Mouse (Mus musculus): ENCODE data around the gene Ankrd6. TPM values are rescaled to one million over a fixed set of nuclear protein-coding genes. Genes with fewer than 3 reads are reported as not detected.

Gene Ankrd6
- polyA plus RNA-seq, 1 experiment from 2014 or later, result 0.67 TPM

DNA sequence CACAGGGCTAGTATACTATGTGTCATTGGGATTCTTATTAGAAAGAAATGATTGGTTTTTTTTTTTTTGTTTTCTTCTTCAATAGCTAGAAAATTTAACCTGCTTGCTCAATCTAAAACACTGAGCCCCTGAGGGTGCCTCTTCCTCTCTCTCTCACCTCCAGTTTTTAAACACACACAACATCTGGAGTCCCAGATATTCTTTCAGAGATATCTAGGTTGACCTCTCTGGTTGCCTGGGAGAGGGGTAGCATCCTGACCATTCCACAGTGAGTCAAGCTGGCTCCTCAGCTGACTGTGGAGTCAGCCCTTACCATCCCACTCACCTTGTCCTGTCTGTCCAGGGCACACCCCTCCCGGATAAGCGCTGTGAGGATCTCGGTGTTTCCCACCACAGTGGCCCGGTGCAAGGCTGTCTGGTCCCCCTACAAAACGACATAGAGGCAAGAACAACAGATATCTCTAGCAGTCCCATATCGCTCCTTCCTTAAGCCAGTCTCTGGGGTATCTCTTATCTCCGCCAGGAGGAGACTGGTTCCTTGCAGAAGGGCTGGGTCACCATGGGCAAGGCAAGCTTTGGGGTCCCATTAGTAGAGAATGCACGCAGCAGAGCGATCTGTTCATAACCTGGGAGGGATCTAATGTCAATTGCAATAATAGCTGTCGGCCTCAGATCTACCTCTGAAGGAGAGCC, 122.1 kb downstream of the Ankrd6 start:
- Histone ChIP-seq H3K27ac (peak overlapping the region; percentile 40; the same call in 1 of the 2 replicates), H3K4me1 (replicated peaks) (peaks cover 54% of the 10 kb centered on the region), H3K4me2 (peak overlapping the region; percentile 47)

DNA sequence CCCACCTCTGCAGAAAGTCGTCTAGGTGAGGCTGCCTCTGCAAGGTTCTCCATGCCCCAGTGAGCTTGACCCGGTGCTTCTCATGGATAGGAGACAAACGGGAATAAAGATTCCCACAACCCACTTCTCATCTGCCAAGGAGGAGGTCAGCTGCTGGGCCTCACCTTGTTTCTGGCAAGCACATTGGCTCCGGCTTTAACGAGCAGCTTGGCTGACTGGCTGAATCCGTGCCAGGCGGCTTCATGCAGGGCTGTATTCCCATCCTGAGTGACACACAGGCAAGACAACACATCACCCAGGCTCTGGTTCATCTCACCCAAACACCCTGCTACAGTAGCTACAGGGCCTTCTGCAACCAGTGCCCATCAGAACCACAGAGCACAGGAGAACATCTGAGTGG, 123.7 kb downstream of the Ankrd6 start:
- Histone ChIP-seq H3K27me3 (no peaks in the 10 kb centered on the region), H3K4me2 (no peak overlapping the region), H3K36me3 (no peaks in the 10 kb centered on the region), H3K9me3 (replicated peaks) (no peaks in the 10 kb centered on the region), H3K4me1 (replicated peaks) (peaks cover 54% of the 10 kb centered on the region), H3K27ac (no peak overlapping the region), H3K9ac (no peak overlapping the region), H3K4me3 (replicated peaks) (no peak overlapping the region)
- WGBS (ENCODE audit: insufficient replicate concordance), result 73% methylated on average over 7 of the region's 7 CpGs
- DNase-seq (no peak), ATAC-seq (ENCODE audit: low read depth) (no peak)

More for the DNA sequence above, 122.1 kb downstream of the Ankrd6 start:
- 41% methylated on average over 10 of the region's 10 CpGs for whole genome bisulfite sequencing (ENCODE audit: insufficient replicate concordance)
- Histone ChIP-seq H3K9me3 (replicated peaks) (no peaks in the 10 kb centered on the region), H3K4me3 (replicated peaks) (0 out of 2 replicates have a peak overlapping the region, but pooled peaks have one; percentile 2), H3K36me3 (no peaks in the 10 kb centered on the region), H3K27me3 (no peaks in the 10 kb centered on the region), H3K9ac (no peak overlapping the region)
- ATAC-seq (ENCODE audit: low read depth) (peak; percentile 86), DNase-seq (peak; percentile 33)

DNA sequence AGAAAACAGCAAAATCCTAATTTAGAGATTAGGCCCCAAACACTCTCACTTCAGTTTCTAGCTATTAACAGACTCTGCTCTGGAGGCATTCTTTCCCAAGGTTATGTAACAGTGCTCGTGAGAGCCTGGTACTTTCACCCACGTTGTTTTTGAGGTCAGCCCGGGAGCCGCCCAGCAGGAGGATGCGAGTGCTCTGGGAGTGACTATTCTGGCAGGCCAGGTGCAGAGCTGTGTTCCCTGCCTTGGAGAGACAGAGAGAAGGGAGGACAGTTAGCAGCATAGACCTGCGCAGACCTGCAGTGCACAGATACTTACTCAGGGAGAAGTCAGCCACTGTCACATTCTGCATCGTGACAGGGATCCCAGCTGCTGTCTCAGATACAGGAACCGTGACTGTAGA, 126.4 kb downstream of the Ankrd6 start:
- no peak for ATAC-seq (ENCODE audit: low read depth)
- 53% methylated on average over 8 of the region's 8 CpGs for WGBS (ENCODE audit: insufficient replicate concordance)
- H3K4me1 ChIP-seq (replicated peaks), result peaks cover 48% of the 10 kb centered on the region

DNA sequence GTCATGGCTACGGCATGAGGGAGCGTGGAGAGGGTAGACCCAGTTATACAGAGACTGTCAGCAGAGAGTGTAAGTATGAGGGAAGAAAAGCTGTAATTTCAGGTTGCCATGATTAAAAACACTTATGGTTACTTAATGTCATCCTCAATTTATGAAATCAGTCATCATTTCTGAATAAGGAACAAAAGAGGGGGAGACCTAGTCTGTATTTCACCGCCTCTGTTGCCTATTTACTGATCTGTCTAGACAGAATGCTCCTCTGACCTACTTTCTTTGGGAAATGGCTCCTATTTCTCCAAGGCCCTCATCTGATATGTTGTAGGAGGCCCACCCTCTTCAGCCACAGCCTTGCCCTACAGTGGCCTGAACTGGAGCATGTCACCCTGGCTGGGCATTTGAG, 130.0 kb downstream of the Ankrd6 start:
- 82% methylated on average over 3 of the region's 3 CpGs for WGBS (ENCODE audit: insufficient replicate concordance)
- H3K27ac ChIP-seq, result no peak overlapping the region
- H3K9ac ChIP-seq, result no peak overlapping the region
- H3K27me3 ChIP-seq, result no peaks in the 10 kb centered on the region
- no peaks in the 10 kb centered on the region for H3K36me3 ChIP-seq
- no peak overlapping the region for H3K4me2 ChIP-seq
- H3K9me3 ChIP-seq (replicated peaks), result no peaks in the 10 kb centered on the region
- H3K4me3 ChIP-seq (replicated peaks), result no peak overlapping the region
- no peak for ATAC-seq (ENCODE audit: low read depth)
- peaks cover 38% of the 10 kb centered on the region for H3K4me1 ChIP-seq (replicated peaks)
- no peak for DNase-seq

More for the DNA sequence above, 126.4 kb downstream of the Ankrd6 start:
- Histone ChIP-seq H3K4me2 (no peak overlapping the region), H3K9me3 (replicated peaks) (no peaks in the 10 kb centered on the region), H3K27me3 (no peaks in the 10 kb centered on the region), H3K4me3 (replicated peaks) (no peak overlapping the region), H3K36me3 (no peaks in the 10 kb centered on the region), H3K9ac (0 out of 2 replicates have a peak overlapping the region, but pooled peaks have one; percentile 2), H3K27ac (no peak overlapping the region)
- DNase-seq, result no peak

DNA sequence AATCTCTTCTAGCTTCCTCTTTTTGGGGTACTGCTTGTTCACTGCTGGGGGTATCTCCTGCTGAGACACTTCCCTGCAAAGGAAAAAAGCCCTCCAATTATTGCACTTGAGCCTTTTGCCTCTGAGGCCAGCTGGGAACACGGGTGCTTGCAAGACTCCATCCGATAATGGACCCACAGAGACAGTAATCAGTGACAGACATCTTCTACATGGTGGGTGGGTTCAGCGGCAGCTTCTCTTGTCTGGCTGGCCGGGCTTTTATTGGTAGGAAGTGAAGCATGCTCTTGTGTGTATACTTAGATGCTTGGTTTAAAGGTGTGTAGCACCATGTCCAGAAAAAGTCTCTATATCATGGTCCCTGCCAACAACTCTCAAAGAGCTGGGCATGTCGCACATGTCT, 133.2 kb downstream of the Ankrd6 start:
- Histone ChIP-seq H3K9ac (no peak overlapping the region; the same call in 1 of the 2 replicates), H3K27ac (no peak overlapping the region), H3K36me3 (no peaks in the 10 kb centered on the region), H3K4me1 (replicated peaks) (peaks cover 24% of the 10 kb centered on the region), H3K27me3 (no peaks in the 10 kb centered on the region), H3K4me2 (peak overlapping the region; percentile 14; the same call in 1 of the 2 replicates), H3K9me3 (replicated peaks) (no peaks in the 10 kb centered on the region), H3K4me3 (replicated peaks) (no peak overlapping the region)
- ATAC-seq (ENCODE audit: low read depth) (peak; percentile 61), DNase-seq (no peak)
- WGBS (ENCODE audit: insufficient replicate concordance), result 35% methylated on average over 5 of the region's 5 CpGs

DNA sequence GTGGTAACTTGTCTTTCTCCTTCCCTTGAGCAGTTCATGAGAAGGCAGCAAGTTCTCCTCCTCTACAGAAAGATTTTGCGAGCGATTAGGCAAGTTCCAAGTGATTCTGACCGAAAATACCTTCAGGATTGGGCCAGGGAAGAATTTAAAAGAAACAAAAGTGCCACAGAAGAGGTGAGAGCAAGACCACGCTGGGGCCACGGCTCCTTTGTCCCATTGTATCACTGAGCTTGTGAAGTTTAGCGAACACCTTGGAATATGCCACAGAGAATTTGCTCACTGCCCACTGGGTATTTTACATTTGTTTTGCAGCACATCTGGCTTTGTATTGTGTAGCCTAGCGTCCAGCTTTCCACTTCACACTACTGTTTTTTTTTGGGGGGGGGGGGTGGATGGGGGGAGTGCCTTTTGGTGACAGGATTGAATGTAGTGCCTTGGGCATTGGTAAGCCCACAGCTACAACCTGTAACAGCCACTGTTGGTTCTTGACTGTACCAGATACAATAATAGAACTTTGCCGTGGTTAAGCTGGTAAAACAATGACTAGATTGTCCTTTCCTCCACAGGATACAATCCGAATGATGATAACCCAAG, 150.0 kb downstream of the Ankrd6 start:
- Histone ChIP-seq H3K9ac (peak overlapping the region; percentile 83), H3K27me3 (no peaks in the 10 kb centered on the region), H3K36me3 (no peaks in the 10 kb centered on the region), H3K9me3 (replicated peaks) (no peaks in the 10 kb centered on the region), H3K4me1 (replicated peaks) (peaks cover 16% of the 10 kb centered on the region), H3K4me3 (replicated peaks) (peak overlapping the region; percentile 77), H3K4me2 (peak overlapping the region; percentile 79), H3K27ac (peak overlapping the region; percentile 95)
- DNase-seq (no peak), ATAC-seq (ENCODE audit: low read depth) (peak; percentile 35)
- WGBS (ENCODE audit: insufficient replicate concordance), result 11% methylated on average over 9 of the region's 9 CpGs

DNA sequence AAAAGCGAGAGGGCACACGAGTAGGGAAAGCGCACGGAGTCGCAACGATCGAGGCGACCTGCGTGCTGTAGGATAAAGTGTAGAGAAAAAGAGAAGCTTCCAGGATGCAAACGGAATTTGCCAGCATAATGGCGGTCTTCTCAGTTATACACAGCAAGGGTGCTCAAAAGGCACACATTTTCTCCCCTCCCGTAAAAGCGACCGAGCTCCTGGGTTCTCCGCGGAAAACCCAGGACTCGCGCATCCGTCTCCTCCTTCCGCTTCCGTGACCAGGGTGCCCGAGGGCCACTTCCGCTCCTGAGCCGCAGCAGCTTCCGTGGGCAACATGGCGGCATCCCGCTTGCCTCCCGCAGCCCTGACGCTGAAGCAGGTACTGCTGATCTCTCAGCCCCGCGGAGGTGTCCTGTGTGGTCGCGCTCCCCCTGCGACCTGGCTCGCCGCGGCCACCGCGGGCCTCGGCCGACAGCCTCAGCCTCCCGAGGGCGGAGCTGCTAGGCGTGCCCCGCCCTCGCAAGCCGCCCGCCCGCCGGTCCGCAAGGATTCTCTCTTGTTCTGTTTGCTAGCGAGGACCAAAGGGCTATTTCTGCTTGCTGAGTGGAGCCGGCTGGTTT, 150.6 kb downstream of the Ankrd6 start, which contains the start of gene Lyrm2:
Gene Lyrm2, plus strand, starts transcription at position 288 of the 611 bp plus-strand sequence.
- Histone ChIP-seq H3K27ac (peak within 1 kb of the TSS; percentile 95), H3K27me3 (no peaks in the 10 kb centered on the region)
- WGBS (ENCODE audit: insufficient replicate concordance), result under 1% methylated on average over 53 of the region's 53 CpGs

DNA sequence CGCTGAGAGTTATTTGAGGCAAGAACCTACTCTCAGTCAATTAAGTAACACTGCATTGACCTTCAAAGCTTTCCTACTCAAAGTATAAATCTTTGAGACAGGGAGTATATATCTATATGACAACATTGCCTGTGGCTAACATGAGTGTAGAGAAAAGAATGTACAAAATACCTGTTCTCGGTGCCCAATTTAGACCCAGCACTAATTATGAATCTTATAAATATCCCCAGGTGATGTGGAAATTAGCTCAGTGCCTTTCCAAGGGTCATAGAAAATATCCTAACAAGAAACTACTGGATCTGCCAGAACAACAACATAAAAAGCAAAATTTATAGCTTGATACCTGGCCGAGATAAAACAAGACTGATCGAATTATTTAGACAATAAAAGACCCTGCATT, 151.7 kb downstream of the Ankrd6 start:
- peaks cover 16% of the 10 kb centered on the region for H3K4me1 ChIP-seq (replicated peaks)
- 85% methylated on average over 4 of the region's 4 CpGs for WGBS (ENCODE audit: insufficient replicate concordance)

More for the DNA sequence above, 150.6 kb downstream of the Ankrd6 start, which contains the start of gene Lyrm2:
- peak; percentile 75 for DNase-seq
- Histone ChIP-seq H3K4me2 (peak within 1 kb of the TSS; percentile 79), H3K4me3 (replicated peaks) (peak within 1 kb of the TSS; percentile 77), H3K36me3 (no peaks in the 10 kb centered on the region), H3K9me3 (replicated peaks) (no peaks in the 10 kb centered on the region), H3K4me1 (replicated peaks) (peaks cover 16% of the 10 kb centered on the region), H3K9ac (peak within 1 kb of the TSS; percentile 83)
- peak; percentile 94 for ATAC-seq (ENCODE audit: low read depth)

DNA sequence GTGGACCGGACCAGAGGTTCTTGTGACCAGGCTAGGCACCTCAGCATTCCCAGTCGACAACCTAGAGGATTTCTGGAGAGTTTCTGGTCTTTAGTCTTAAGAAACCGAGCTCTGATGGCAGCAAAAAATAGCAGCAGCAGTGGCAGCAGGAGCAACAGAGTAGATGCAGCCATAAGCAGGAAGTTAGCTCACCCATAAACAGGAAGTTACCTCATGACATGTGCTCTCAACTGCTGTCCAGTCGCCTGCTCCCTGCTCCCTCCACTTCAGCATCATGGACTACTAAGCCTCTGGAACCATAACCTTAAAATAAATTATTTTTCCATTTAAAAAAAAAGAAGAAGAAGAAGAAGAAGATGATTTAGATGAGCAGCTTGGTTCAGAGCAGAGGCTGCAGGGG, 161.6 kb downstream of the Ankrd6 start:
- 63% methylated on average over 4 of the region's 4 CpGs for WGBS (ENCODE audit: insufficient replicate concordance)
- H3K9me3 ChIP-seq (replicated peaks), result peaks cover 11% of the 10 kb centered on the region; the same call in 1 of the 2 replicates
- H3K36me3 ChIP-seq, result no peaks in the 10 kb centered on the region
- H3K27me3 ChIP-seq, result no peaks in the 10 kb centered on the region
- no peak overlapping the region for H3K4me2 ChIP-seq
- no peaks in the 10 kb centered on the region for H3K4me1 ChIP-seq (replicated peaks)
- no peak overlapping the region for H3K4me3 ChIP-seq (replicated peaks)
- DNase-seq, result no peak
- no peak overlapping the region for H3K9ac ChIP-seq
- no peak overlapping the region for H3K27ac ChIP-seq
- ATAC-seq (ENCODE audit: low read depth), result no peak

More for the DNA sequence above, 151.7 kb downstream of the Ankrd6 start:
- Histone ChIP-seq H3K4me2 (no peak overlapping the region), H3K9ac (no peak overlapping the region), H3K27ac (no peak overlapping the region), H3K36me3 (no peaks in the 10 kb centered on the region), H3K4me3 (replicated peaks) (no peak overlapping the region), H3K27me3 (no peaks in the 10 kb centered on the region), H3K9me3 (replicated peaks) (no peaks in the 10 kb centered on the region)
- ATAC-seq (ENCODE audit: low read depth) (no peak), DNase-seq (no peak)

DNA sequence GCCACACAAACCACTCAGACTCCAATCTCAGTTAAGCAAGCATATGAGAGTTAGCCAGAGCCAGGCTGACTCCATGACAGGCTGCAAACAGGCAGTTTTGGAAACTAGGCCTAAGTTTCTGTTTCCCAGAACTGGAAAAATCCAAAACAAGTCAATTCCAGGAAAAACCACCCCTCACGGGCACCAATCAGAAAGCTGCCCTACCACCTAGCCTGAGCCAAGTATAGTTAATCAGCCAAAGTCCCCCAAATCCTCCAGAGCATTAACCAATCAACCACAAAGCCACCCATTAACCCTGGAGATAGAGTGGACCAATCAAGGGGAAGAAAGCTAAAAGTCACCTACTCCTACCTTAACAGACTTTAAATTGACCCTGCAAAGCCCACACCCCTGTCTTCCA, 163.5 kb downstream of the Ankrd6 start:
- ATAC-seq (ENCODE audit: low read depth), result no peak
- no peak overlapping the region for H3K9ac ChIP-seq
- no peaks in the 10 kb centered on the region for H3K36me3 ChIP-seq
- H3K4me2 ChIP-seq, result no peak overlapping the region
- H3K4me1 ChIP-seq (replicated peaks), result no peaks in the 10 kb centered on the region
- no peak for DNase-seq
- H3K9me3 ChIP-seq (replicated peaks), result peaks cover 11% of the 10 kb centered on the region; the same call in 1 of the 2 replicates
- H3K27me3 ChIP-seq, result no peaks in the 10 kb centered on the region
- H3K4me3 ChIP-seq (replicated peaks), result no peak overlapping the region
- no peak overlapping the region for H3K27ac ChIP-seq
- 63% methylated on average over 1 of the region's 1 CpGs for WGBS (ENCODE audit: insufficient replicate concordance)

DNA sequence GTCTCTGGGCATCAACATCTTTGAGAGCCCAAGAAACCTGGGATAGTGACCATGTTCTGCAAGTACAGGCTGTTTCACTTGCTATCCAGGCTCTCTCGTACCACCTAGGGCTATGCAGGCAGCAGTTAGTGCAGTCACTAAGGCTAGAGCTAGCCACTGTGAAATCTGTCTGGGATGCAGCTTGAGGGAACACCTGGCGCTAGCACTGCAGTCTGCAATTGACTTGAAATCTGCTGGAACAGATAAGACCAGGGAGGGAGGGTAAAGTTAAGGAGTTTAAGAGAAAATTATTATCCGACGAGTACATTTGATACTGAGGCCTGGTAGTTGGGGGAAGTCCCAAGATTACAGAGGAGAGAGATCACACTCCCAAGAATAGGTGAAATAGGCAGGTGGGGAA, 170.6 kb downstream of the Ankrd6 start:
- Histone ChIP-seq H3K4me2 (no peak overlapping the region), H3K27me3 (no peaks in the 10 kb centered on the region), H3K4me1 (replicated peaks) (0 out of 2 replicates have a peak, but pooled peaks cover 5% of the 10 kb centered on the region), H3K36me3 (peaks cover 12% of the 10 kb centered on the region), H3K9ac (no peak overlapping the region), H3K27ac (no peak overlapping the region), H3K4me3 (replicated peaks) (no peak overlapping the region), H3K9me3 (replicated peaks) (peaks cover 3% of the 10 kb centered on the region; the same call in 1 of the 2 replicates)
- ATAC-seq (ENCODE audit: low read depth) (no peak), DNase-seq (peak; percentile 8)
- 64% methylated on average over 4 of the region's 4 CpGs for WGBS (ENCODE audit: insufficient replicate concordance)

All from liver, embryonic 13.5 days (tissue).